Mouse (Mus musculus) C2C12 (cell line): Measurements from ENCODE around the gene Kcnma1.

Experiments
- CEBPB ChIP-seq: IDR thresholded peaks from one replicate; pipeline ENCODE4 v1.6.1; 2011; ENCODE audit warnings: low read depth, mild to moderate bottlenecking, control low read depth, moderate library complexity
- CTCF ChIP-seq: IDR thresholded peaks from one replicate; pipeline ENCODE4 v1.5.1; 2011; ENCODE audit not compliant: control insufficient read depth, insufficient read depth, insufficient read length
- FOSL1 ChIP-seq: IDR thresholded peaks from one replicate; pipeline ENCODE4 v1.8.0; 2011; ENCODE audit warnings: mild to moderate bottlenecking, low read length; ENCODE audit not compliant: poor library complexity, insufficient read depth, severe bottlenecking
- MAX ChIP-seq: IDR thresholded peaks from one replicate; pipeline ENCODE4 v1.6.1; 2011; ENCODE audit warnings: mild to moderate bottlenecking, control low read depth
- MYOD1 ChIP-seq: IDR thresholded peaks from one replicate; pipeline ENCODE4 v1.6.1; 2011; ENCODE audit warnings: low read depth; ENCODE audit not compliant: control insufficient read depth, insufficient read length
- USF1 ChIP-seq: IDR thresholded peaks from one replicate; pipeline ENCODE4 v1.6.1; 2011; ENCODE audit warnings: low read depth, mild to moderate bottlenecking, control low read depth, moderate library complexity

DNA sequence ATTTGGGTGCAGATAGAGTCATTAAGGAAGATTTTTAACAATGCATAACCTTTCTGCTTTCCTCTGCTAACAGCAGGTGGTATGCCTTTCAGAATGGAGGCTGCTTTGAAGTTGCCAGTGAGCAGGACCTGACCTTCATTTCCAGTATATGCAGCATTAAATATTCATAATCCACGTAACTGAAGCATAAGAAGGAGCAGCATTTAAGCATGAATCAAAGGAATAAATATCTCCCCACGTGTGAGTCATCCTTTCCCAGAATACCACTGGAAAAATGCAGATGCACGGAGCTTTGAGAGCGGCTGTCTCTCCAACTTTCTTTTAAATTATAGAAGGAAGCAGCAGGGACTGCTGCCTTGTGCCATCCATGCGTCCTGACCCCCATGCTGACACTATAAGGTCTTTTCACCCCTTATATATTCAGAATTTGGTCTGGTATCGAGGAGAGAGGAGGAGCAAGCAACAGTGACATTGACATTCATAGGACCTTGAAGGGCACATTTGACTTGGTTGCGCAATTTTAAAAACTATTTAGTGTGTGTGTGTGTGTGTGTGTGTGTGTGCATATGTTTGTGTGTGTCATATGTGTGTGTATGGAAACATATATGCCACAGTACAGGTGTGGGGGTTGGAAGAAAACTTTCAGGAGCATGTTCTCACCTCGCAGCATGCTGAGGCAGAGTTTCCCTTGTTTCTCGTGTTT is 368.8 kb downstream of the Kcnma1 start:
- TF ChIP-seq CTCF (no peak), CEBPB (peak; percentile 87), MAX (no peak), FOSL1 (no peak), MYOD1 (no peak), USF1 (no peak)
